Mouse (Mus musculus) right cerebral cortex, postnatal 10 days (tissue): Measurements from ENCODE around the gene Gm20865.
"Not testable (repeated sequence)": the region's sequence is repeated elsewhere in the genome, so short reads cannot be mapped to it uniquely, and the experiment has no call there.

Experiments used
- DNase-seq, 2 experiments: peaks; one replicate each; pipeline ENCODE4 v3.0.0; 2021; ENCODE audit warnings: low spot score in 2 of 2

Gm20865 gene

DNA sequence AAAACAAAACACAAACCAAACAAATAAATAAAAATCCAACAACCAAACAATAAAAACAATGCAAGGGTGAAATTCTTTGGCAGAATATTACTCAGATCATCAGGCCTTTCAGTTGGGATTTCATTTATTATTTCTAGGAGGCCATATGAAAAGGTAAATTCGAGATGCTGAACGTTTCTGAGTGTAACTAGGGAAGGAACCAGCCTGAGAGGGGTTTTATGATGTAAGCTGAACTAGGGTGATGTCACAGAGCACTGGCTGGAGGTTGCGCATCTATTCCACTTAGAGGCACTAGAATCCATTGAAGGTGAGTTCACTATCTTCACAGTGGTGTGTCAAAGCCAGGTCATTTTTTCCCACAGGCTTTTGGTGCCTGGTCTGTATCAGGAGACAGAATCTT, at the start of gene Gm20865:
Gene Gm20865 (plus strand): TSS at position 301 of the 400 bp plus-strand sequence.
- not testable (repeated sequence) for DNase-seq
